Mouse (Mus musculus): Measurements from ENCODE around the gene Fgf4. TPM values are rescaled to one million over a fixed set of nuclear protein-coding genes. Genes with fewer than 3 reads are reported as not detected.

The Fgf4 gene
- polyA plus RNA-seq (2014; fragmentation: Nextera tagmentation; extraction: Ambion mirVana) = not detected in 2 replicates

GRCm38 (mm10) chr7:144847067-144847466, at the start of gene Fgf4:
Fgf4 (plus strand) TSS chr7:144847367.
- Histone ChIP-seq H3K27me3 (ENCODE audit: control insufficient read depth, insufficient read depth, low read length) (peaks cover 35% of the 10 kb centered on the region), H3K9me3 (replicated peaks; ENCODE audit: control insufficient read depth, low read length) (no peaks in the 10 kb centered on the region), H3K27ac (ENCODE audit: low read depth, low read length) (no peak within 1 kb of the TSS), H3K4me3 (ENCODE audit: low read depth, low read length) (no peak within 1 kb of the TSS), H3K4me1 (ENCODE audit: control insufficient read depth, insufficient read depth, low read length) (no peaks in the 10 kb centered on the region), H3K36me3 (ENCODE audit: control insufficient read depth, insufficient read depth, low read length) (no peaks in the 10 kb centered on the region), H3K4me2 (no peak within 1 kb of the TSS), H3K9ac (ENCODE audit: low read depth, low read length) (no peak within 1 kb of the TSS)
- no peak for ATAC-seq (replicated peaks; ENCODE audit: insufficient number of reproducible peaks, low FRiP score, low TSS enrichment)

- no peak overlapping the region for H3K4me2 ChIP-seq
- no peaks in the 10 kb centered on the region for H3K36me3 ChIP-seq (ENCODE audit: control insufficient read depth, insufficient read depth, low read length)
- 17% methylated on average over 1 of the region's 1 CpGs for WGBS (ENCODE audit: insufficient replicate concordance)
- no peak for ATAC-seq (replicated peaks; ENCODE audit: insufficient number of reproducible peaks, low FRiP score, low TSS enrichment)
- no peaks in the 10 kb centered on the region for H3K9me3 ChIP-seq (replicated peaks; ENCODE audit: control insufficient read depth, low read length)
- peaks cover 44% of the 10 kb centered on the region for H3K27me3 ChIP-seq (ENCODE audit: control insufficient read depth, insufficient read depth, low read length)
- H3K9ac ChIP-seq (ENCODE audit: low read depth, low read length) = no peak overlapping the region
- no peak overlapping the region for H3K4me3 ChIP-seq (ENCODE audit: low read depth, low read length)
- H3K4me1 ChIP-seq (ENCODE audit: control insufficient read depth, insufficient read depth, low read length) = 0 out of 2 replicates have a peak, but pooled peaks cover 4% of the 10 kb centered on the region
- no peak overlapping the region for H3K27ac ChIP-seq (ENCODE audit: low read depth, low read length)
Measured at GRCm38 (mm10) chr7:144798471-144798870, 48.7 kb upstream of the Fgf4 start.

- no peak overlapping the region for H3K4me2 ChIP-seq
- peaks cover 6% of the 10 kb centered on the region; the same call in 1 of the 2 replicates for H3K27me3 ChIP-seq (ENCODE audit: control insufficient read depth, insufficient read depth, low read length)
- H3K4me1 ChIP-seq (ENCODE audit: control insufficient read depth, insufficient read depth, low read length) = peaks cover 7% of the 10 kb centered on the region; the same call in 1 of the 2 replicates
- 77% methylated on average over 6 of the region's 6 CpGs for WGBS (ENCODE audit: insufficient replicate concordance)
- no peak overlapping the region for H3K4me3 ChIP-seq (ENCODE audit: low read depth, low read length)
- no peak overlapping the region for H3K27ac ChIP-seq (ENCODE audit: low read depth, low read length)
- H3K9ac ChIP-seq (ENCODE audit: low read depth, low read length) = no peak overlapping the region
- no peak for ATAC-seq (replicated peaks; ENCODE audit: insufficient number of reproducible peaks, low FRiP score, low TSS enrichment)
- no peaks in the 10 kb centered on the region for H3K36me3 ChIP-seq (ENCODE audit: control insufficient read depth, insufficient read depth, low read length)
- H3K9me3 ChIP-seq (replicated peaks; ENCODE audit: control insufficient read depth, low read length) = no peaks in the 10 kb centered on the region
Measured at GRCm38 (mm10) chr7:144807036-144807435, 40.1 kb upstream of the Fgf4 start.

GRCm38 (mm10) chr7:144807976-144808577, 39.1 kb upstream of the Fgf4 start:
- Histone ChIP-seq H3K4me2 (no peak overlapping the region), H3K27ac (ENCODE audit: low read depth, low read length) (no peak overlapping the region), H3K27me3 (ENCODE audit: control insufficient read depth, insufficient read depth, low read length) (0 out of 2 replicates have a peak, but pooled peaks cover 2% of the 10 kb centered on the region), H3K9ac (ENCODE audit: low read depth, low read length) (no peak overlapping the region), H3K9me3 (replicated peaks; ENCODE audit: control insufficient read depth, low read length) (no peaks in the 10 kb centered on the region), H3K4me1 (ENCODE audit: control insufficient read depth, insufficient read depth, low read length) (peaks cover 7% of the 10 kb centered on the region; the same call in 1 of the 2 replicates), H3K36me3 (ENCODE audit: control insufficient read depth, insufficient read depth, low read length) (no peaks in the 10 kb centered on the region), H3K4me3 (ENCODE audit: low read depth, low read length) (no peak overlapping the region)
- peak; percentile 42; the same call in 1 of the 2 replicates for ATAC-seq (replicated peaks; ENCODE audit: insufficient number of reproducible peaks, low FRiP score, low TSS enrichment)
- 52% methylated on average over 4 of the region's 4 CpGs for WGBS (ENCODE audit: insufficient replicate concordance)

GRCm38 (mm10) chr7:144811521-144811920, 35.6 kb upstream of the Fgf4 start:
- H3K4me1 ChIP-seq (ENCODE audit: control insufficient read depth, insufficient read depth, low read length) = peaks cover 7% of the 10 kb centered on the region; the same call in 1 of the 2 replicates
- H3K4me3 ChIP-seq (ENCODE audit: low read depth, low read length) = no peak overlapping the region
- no peaks in the 10 kb centered on the region for H3K27me3 ChIP-seq (ENCODE audit: control insufficient read depth, insufficient read depth, low read length)
- H3K36me3 ChIP-seq (ENCODE audit: control insufficient read depth, insufficient read depth, low read length) = no peaks in the 10 kb centered on the region
- H3K27ac ChIP-seq (ENCODE audit: low read depth, low read length) = no peak overlapping the region
- ATAC-seq (replicated peaks; ENCODE audit: insufficient number of reproducible peaks, low FRiP score, low TSS enrichment) = no peak
- no peaks in the 10 kb centered on the region for H3K9me3 ChIP-seq (replicated peaks; ENCODE audit: control insufficient read depth, low read length)
- no peak overlapping the region for H3K4me2 ChIP-seq
- no peak overlapping the region for H3K9ac ChIP-seq (ENCODE audit: low read depth, low read length)
- WGBS (ENCODE audit: insufficient replicate concordance) = 24% methylated on average over 4 of the region's 4 CpGs

DNA sequence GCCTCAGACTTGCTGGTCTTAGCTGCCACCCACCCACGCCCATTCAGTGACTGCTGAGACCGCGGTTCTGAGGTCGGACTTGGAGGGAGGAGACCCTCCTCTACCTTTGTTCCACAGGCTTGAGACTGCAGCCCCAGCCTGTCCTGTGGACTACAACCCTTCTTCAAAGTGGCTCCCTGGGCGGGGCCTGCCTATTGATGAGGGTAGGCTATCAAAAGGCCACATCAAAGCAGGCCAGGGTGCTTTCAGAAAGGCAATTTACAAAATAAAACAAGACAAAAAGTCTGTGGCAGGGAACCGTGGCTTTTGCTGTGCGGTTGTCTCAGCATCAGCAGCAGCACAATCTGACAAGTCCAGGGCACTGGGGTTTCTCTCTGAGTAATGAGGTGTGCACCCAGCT, 25.3 kb upstream of the Fgf4 start:
- 57% methylated on average over 7 of the region's 7 CpGs for WGBS (ENCODE audit: insufficient replicate concordance)
- H3K4me1 ChIP-seq (ENCODE audit: control insufficient read depth, insufficient read depth, low read length) = no peaks in the 10 kb centered on the region
- ATAC-seq (replicated peaks; ENCODE audit: insufficient number of reproducible peaks, low FRiP score, low TSS enrichment) = no peak
- H3K27me3 ChIP-seq (ENCODE audit: control insufficient read depth, insufficient read depth, low read length) = peaks cover 20% of the 10 kb centered on the region
- no peak overlapping the region for H3K4me3 ChIP-seq (ENCODE audit: low read depth, low read length)
- no peak overlapping the region for H3K4me2 ChIP-seq
- no peaks in the 10 kb centered on the region for H3K9me3 ChIP-seq (replicated peaks; ENCODE audit: control insufficient read depth, low read length)
- H3K27ac ChIP-seq (ENCODE audit: low read depth, low read length) = no peak overlapping the region
- H3K36me3 ChIP-seq (ENCODE audit: control insufficient read depth, insufficient read depth, low read length) = no peaks in the 10 kb centered on the region
- no peak overlapping the region for H3K9ac ChIP-seq (ENCODE audit: low read depth, low read length)

DNA sequence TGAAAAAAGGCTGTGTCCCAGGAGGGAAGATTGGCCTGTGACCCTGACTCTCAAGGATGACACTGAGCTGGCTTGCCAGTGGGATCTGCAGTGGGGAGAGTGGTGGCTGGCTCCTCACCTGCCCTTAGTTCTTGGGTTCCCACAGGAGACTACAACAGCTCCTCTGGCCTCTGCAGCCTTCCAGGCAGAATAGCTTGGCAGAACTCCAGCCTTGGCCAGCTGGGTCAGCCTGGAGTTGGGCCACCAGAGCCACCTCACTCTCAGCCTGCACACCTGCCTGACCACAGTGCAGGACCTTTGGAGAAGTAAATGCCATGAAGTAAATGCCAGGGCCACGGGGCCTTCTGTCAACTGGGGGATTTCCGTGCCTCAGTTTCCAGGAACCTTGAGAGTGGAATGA, 23.2 kb upstream of the Fgf4 start:
- no peak overlapping the region for H3K4me3 ChIP-seq (ENCODE audit: low read depth, low read length)
- H3K4me2 ChIP-seq = no peak overlapping the region
- H3K9me3 ChIP-seq (replicated peaks; ENCODE audit: control insufficient read depth, low read length) = no peaks in the 10 kb centered on the region
- H3K4me1 ChIP-seq (ENCODE audit: control insufficient read depth, insufficient read depth, low read length) = no peaks in the 10 kb centered on the region
- no peak overlapping the region for H3K27ac ChIP-seq (ENCODE audit: low read depth, low read length)
- ATAC-seq (replicated peaks; ENCODE audit: insufficient number of reproducible peaks, low FRiP score, low TSS enrichment) = no peak
- WGBS (ENCODE audit: insufficient replicate concordance) = 82% methylated on average over 2 of the region's 2 CpGs
- H3K9ac ChIP-seq (ENCODE audit: low read depth, low read length) = no peak overlapping the region
- H3K36me3 ChIP-seq (ENCODE audit: control insufficient read depth, insufficient read depth, low read length) = no peaks in the 10 kb centered on the region
- H3K27me3 ChIP-seq (ENCODE audit: control insufficient read depth, insufficient read depth, low read length) = peaks cover 39% of the 10 kb centered on the region

- peaks cover 41% of the 10 kb centered on the region for H3K27me3 ChIP-seq (ENCODE audit: control insufficient read depth, insufficient read depth, low read length)
- no peak overlapping the region for H3K9ac ChIP-seq (ENCODE audit: low read depth, low read length)
- no peak overlapping the region for H3K27ac ChIP-seq (ENCODE audit: low read depth, low read length)
- H3K9me3 ChIP-seq (replicated peaks; ENCODE audit: control insufficient read depth, low read length) = no peaks in the 10 kb centered on the region
- ATAC-seq (replicated peaks; ENCODE audit: insufficient number of reproducible peaks, low FRiP score, low TSS enrichment) = no peak
- H3K36me3 ChIP-seq (ENCODE audit: control insufficient read depth, insufficient read depth, low read length) = no peaks in the 10 kb centered on the region
- no peaks in the 10 kb centered on the region for H3K4me1 ChIP-seq (ENCODE audit: control insufficient read depth, insufficient read depth, low read length)
- WGBS (ENCODE audit: insufficient replicate concordance) = 77% methylated on average over 11 of the region's 11 CpGs
- H3K4me3 ChIP-seq (ENCODE audit: low read depth, low read length) = no peak overlapping the region
- no peak overlapping the region for H3K4me2 ChIP-seq
Measured at GRCm38 (mm10) chr7:144828369-144828768, 18.8 kb upstream of the Fgf4 start.

DNA sequence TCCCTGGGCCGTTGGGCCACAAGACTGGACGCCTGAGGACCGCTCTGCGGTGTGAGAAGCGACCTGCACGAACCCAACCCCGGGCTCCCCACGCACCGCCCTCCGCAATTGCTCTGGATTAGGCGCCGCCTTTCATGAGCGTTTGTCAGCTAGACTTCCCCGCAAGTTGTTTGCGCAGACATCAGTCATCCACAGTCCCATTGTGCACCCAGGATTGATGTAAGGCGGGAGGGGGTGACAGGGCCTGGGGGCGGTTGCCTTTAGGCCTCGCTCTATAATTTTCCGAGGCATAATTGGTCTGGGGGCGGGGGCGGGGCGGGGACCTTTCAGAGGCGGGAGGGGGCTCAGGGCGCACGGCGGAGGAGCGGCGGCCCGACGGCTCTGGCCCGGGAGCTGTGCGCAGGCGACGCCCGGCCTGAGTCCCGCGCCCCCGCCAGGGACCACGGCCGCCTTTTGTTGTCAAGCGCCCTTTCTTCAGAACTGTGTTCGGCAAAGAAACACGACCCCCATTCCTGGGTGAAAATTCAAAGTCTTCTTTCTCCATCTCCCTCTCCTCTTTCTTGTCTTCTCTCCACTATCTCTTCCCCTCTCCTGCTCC, 9.2 kb upstream of the Fgf4 start, which contains the start of gene Fgf3:
Gene Fgf3 (plus strand): TSS at position 193 of the 598 bp plus-strand sequence.
- Histone ChIP-seq H3K4me1 (ENCODE audit: control insufficient read depth, insufficient read depth, low read length) (peaks cover 7% of the 10 kb centered on the region; the same call in 1 of the 2 replicates), H3K36me3 (ENCODE audit: control insufficient read depth, insufficient read depth, low read length) (no peaks in the 10 kb centered on the region), H3K9ac (ENCODE audit: low read depth, low read length) (0 out of 2 replicates have a peak within 1 kb of the TSS, but pooled peaks have one; percentile 18), H3K4me3 (ENCODE audit: low read depth, low read length) (peak within 1 kb of the TSS; percentile 42), H3K27me3 (ENCODE audit: control insufficient read depth, insufficient read depth, low read length) (peaks cover 83% of the 10 kb centered on the region), H3K27ac (ENCODE audit: low read depth, low read length) (no peak within 1 kb of the TSS), H3K4me2 (peak within 1 kb of the TSS; percentile 76), H3K9me3 (replicated peaks; ENCODE audit: control insufficient read depth, low read length) (no peaks in the 10 kb centered on the region)
- no peak for ATAC-seq (replicated peaks; ENCODE audit: insufficient number of reproducible peaks, low FRiP score, low TSS enrichment)
- 1% methylated on average over 43 of the region's 43 CpGs for WGBS (ENCODE audit: insufficient replicate concordance)
